ENCODE assay signal across 19 mouse cellular contexts in the genomic region with DNA sequence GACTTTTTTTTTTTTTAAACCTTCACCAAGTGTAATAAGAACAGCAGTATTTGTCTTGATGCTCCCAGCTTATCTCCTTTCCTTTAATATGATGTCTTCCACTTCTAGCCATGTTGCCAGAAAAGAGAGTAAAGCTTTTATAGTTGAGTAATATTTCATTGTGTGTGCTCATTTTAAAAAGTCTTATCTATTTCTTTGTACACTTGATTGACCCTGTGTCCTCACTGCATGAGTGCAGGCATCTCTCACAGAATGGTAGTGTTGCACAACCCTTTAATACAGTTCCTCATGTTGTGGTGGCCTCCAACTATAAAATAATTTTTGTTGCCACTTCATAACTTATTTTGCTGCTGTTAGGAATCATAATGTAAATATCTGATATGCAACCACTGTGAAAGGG. TPM values are rescaled to one million over a fixed set of nuclear protein-coding genes. Genes with fewer than 3 reads are reported as not detected.
"Had no signal": no experiment of that assay in that cellular context is flagged by ENCODE, and none has a peak within 500 bp of the region (broad histone marks: within the 10 kb centered on the region; RNA-seq: fewer than 3 reads in every experiment).

No protein-coding gene starts in this region.

- H3K9ac ChIP-seq: lung, embryonic 14.5 days; midbrain, embryonic 13.5 days; midbrain, embryonic 15.5 days; neural tube, embryonic 12.5 days had no signal

- H3K36me3 ChIP-seq: midbrain, embryonic 15.5 days had no signal

- H3K27me3 ChIP-seq: megakaryocyte, embryonic 14.5 days; midbrain, embryonic 13.5 days; midbrain, embryonic 15.5 days; neural tube, embryonic 12.5 days had no signal

- H3K4me2 ChIP-seq: lung, embryonic 14.5 days; midbrain, embryonic 11.5 days; midbrain, embryonic 13.5 days; midbrain, embryonic 15.5 days; neural tube, embryonic 12.5 days had no signal

- H3K4me3 ChIP-seq: megakaryocyte, embryonic 14.5 days; midbrain, embryonic 13.5 days; midbrain, embryonic 15.5 days; neural tube, embryonic 12.5 days had no signal

- ATAC-seq: midbrain, embryonic 13.5 days; midbrain, embryonic 15.5 days had no signal

- H3K4me1 ChIP-seq: midbrain, embryonic 13.5 days; midbrain, embryonic 15.5 days; neural tube, embryonic 12.5 days had no signal

- H3K9me3 ChIP-seq: megakaryocyte, embryonic 14.5 days; midbrain, embryonic 13.5 days; midbrain, embryonic 15.5 days; neural tube, embryonic 12.5 days had no signal

- H3K27ac ChIP-seq: midbrain, embryonic 13.5 days; midbrain, embryonic 15.5 days; neural tube, embryonic 12.5 days had no signal

- DNase-seq: lung, adult 18-20 months; lung, embryonic 14.5 days; lung, postnatal 10 days; lung, postnatal 4 days; retina, postnatal 1 day; right cerebral cortex, adult 18-20 months; right cerebral cortex, postnatal 25 days; right cerebral cortex, postnatal 4 days; spleen, adult 18-20 months; thymus, adult 18-20 months; thymus, postnatal 14 days; thymus, postnatal 36 days had no signal

RNA-seq across cellular contexts. Expression of gene Cth, which starts 32.4 kb away (rescaled TPM):
- total RNA-seq: monocyte, adult 5-6 weeks; neutrophil, adult 5-6 weeks had no signal
